Mouse (Mus musculus) adrenal gland, postnatal 25 days (tissue): ENCODE measurements around the gene Sart1. TPM values are rescaled to one million over a fixed set of nuclear protein-coding genes. Genes with fewer than 3 reads are reported as not detected.
"Not testable (repeated sequence)": the region's sequence is repeated elsewhere in the genome, so short reads cannot be mapped to it uniquely, and the experiment has no call there.

ENCODE experiments used
- DNase-seq: peaks from one replicate; pipeline ENCODE4 v3.0.0; 2021; ENCODE audit warnings: mixed read lengths
- total RNA-seq: library from RNA; stranded (reverse); gene quantifications from 2 replicates; pipeline ENCODE4 v1.2.3, GENCODE M21; 2021

The Sart1 gene
- total RNA-seq, 1 experiment from 2014 or later, result 93.4 TPM

DNA sequence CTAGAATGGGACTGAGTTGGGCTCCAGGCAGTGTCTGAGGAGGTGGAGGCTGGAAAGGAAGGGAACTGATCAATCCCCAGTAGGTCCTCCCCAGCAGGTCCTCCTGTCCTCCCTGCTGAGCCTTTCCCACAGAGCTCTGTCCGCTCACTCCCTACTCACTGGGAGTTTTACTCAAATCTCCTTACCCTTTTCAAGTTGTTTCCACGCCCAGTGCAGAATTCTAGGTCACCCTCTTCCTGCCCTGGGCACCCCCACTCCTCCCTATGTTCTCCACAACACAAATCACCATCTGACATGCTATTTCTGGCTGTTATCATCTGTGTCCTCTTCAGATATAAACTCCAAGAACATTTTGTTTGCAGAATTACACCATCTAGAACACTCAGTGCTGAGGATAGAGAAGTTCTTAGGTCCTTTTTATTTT, 26.0 kb upstream of the Sart1 start:
- DNase-seq, result no peak

DNA sequence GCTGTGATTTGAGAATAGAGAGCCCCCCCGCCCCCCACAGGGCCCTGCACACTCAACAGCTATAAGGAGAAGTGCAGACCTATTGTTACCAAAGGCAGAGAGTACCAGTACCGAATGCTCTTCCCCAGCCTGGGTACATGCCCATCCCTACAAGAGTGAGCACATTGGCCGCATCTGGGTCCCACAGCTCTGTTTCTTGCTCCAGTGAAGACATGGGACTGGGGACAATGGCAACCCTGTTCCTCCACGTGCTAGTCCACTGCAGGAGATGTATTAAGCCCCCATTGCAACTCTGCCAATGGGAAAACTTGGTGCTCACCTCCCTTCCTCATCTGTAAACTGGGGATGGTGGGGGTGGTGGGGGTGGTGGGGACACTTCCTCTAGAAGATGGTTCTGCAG, 25.3 kb upstream of the Sart1 start:
- DNase-seq, result no peak

DNA sequence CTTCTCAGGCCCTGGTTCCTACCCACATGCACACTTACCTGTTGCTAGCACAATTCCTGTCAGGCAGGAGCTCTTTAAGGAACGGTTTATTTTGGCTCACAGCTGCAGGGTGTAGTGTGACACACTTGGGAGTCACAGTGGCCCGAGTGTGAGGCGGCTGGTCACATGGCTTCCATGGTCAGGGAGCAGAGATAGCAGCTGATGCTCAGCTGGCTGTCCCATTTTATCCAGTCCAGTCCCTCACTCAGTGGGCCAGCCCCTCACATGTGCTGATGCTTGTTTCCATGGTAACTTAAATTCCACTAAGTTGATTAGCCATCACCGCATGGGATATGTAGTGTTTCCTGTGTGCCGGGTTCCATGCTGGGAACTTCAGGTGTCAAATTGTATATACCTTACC, 23.5 kb upstream of the Sart1 start:
- no peak for DNase-seq

DNA sequence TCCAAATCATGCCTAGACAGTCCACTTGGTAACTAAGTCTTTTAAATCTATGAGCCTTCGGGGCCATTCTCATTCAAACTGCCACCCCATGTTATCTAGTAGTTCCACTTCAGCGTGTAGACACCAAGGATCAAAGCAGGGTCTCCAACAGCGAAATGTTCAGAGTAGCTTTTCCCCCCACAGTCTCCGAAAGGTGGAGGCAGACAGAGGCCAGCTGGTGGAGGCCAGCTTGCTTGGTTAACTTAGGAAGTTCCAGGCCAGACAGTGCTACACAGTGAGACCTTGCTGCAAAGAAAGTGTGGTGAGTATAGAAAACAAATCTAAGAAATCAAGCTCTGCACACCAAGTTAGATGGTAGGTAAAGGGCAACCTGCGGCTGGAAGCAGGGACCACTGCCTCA, 22.1 kb upstream of the Sart1 start:
- no peak for DNase-seq

DNA sequence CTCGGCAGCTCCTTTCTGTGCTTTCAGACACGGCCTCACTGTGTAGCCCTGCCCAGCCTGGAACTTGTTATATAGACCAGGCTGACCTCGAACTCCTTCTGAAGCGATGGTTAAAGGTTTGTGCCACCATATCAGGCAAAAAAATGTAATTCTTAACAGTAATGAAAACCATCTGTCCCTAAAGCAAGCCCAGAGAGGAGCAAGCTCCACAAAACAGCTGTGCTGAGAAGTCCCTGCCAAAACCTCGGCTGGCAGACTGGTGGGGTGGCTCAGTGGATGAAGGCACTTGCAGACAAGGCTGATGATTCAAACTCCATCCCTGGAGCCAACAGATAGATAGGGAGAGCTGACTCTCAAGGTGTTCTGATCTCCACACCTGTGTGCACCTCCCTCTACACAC, 20.6 kb upstream of the Sart1 start:
- no peak for DNase-seq

DNA sequence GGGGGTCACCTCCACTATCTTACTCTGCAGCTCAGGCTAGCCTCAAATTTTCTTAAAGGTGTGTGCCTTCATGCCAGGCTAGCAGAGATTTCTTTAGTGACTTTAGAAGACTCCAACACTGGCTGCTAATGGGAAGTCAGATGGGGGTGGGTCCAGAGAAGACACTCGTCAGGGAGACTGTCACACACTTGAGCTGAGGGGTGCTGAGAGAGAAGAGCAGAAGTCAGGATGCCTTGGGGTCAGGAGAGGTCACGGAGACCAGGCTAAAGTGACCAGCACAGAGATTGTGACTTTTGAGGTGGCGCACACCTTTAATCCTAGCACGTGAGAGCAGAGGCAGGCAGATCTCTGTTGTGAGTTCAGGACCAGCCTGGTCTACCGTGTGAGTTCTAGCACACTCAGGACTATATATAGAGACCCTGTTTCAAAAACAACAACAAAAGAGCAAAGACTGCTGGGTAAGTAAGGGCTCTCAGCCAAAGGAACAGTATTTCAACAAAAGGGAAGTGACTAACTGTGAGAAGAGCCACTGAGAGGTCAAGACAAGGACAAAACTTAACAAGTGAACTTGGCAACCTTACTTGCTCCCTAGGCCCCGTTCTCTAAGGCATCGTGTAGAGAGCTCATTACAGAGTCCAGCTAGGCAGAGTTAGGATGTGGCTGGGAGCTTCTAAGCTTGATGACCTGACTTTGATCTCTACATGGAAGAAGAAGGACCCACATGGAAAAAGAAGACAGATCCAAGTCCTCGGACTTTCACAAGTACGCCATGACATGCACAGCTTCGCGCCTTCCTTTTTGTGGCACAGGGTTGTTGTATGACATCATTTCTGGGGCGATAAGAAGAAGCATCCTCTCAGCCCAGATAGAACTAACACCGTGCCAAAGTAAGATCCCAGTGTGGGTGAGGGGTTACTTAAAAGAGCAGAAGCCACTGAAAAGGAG, 19.8 kb upstream of the Sart1 start:
- no peak for DNase-seq

DNA sequence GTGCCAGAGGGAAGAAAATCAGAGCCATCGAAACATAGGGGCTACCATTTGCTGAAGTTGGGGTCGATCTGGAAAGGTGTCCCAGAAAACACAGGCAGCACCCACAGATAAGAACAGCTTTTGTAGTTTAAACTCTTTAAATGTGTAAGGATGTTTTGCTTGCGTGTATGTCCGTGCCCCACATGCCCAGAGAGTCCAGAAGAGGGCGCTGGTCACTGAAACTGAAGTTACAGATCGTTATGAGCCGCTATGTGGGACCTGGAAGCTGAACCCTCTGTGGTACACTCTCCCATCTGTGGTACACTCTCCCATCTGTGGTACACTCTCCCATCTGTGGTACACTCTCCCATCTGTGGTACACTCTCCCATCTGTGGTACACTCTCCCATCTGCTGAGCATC, 18.6 kb upstream of the Sart1 start:
- peak; percentile 60 for DNase-seq

DNA sequence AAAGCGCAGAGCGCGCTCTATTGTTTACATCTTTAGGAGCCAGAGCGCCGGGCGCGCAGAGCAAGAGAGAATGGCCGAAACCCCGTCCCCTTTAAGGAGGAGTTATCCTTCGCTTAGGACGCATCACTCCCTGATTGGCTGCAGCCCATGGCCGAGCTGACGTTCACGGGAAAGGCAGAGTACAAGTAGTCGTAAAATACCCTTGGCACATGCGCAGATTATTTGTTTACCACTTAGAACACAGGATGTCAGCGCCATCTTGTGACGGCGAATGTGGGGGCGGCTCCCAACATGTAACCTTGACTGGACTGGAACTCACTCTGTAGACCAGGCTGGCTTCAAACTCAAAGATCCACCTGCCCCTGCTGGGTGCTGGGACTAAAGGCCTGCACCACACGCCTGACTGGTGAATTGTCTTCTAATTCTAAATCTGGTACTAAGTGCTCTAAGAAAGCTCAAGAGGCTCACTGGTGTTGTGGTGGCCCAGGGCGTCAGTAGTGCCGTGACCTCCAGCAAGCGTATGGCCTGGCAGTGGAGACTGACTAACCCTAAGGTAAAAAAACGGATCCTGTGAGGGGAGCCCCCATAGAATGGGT, 18.1 kb upstream of the Sart1 start:
- peak; percentile 35 for DNase-seq

DNA sequence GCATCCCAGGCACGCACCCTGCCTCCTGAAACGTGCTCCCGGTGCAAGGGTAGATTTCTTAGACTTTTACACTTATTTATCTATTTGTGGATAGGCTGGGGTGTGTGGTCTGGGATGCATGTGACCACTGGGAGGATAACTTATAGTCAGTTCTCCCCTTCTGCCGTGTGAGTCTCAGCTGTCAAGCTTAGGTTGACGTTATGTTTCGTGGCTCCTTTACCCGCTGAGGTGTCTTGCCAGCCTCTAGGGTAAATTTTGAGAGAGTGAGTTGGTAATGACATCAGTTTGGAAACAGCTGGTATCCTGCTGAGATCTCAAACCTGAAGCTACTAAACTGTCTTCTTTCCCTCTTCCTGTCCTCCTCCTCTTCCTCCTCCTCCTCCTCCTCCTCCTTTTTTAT, 17.4 kb upstream of the Sart1 start:
- DNase-seq, result no peak

DNA sequence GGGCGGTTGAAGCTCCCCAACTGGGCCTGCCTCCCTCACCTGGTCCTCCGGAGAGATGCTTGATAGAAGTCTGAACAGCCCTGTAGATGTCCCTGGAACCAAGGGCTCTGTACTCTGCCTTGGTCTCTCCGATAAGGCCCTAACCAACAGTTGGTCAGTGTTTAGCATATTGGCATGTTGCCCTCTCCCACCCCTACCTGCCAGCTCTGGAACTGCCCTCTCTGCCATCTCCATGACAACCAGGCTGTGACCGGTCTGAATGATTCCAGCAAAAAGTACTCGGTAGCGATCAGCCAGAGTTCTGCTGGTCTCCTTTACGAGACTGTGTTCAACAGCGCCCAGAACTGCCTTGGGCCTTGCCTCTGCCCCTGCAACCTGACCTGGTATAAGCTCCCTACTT, 13.8 kb upstream of the Sart1 start, which contains the start of gene Tsga10ip:
TSS of gene Tsga10ip (minus strand) at position 234 of the 400 bp plus-strand sequence.
- no peak for DNase-seq

DNA sequence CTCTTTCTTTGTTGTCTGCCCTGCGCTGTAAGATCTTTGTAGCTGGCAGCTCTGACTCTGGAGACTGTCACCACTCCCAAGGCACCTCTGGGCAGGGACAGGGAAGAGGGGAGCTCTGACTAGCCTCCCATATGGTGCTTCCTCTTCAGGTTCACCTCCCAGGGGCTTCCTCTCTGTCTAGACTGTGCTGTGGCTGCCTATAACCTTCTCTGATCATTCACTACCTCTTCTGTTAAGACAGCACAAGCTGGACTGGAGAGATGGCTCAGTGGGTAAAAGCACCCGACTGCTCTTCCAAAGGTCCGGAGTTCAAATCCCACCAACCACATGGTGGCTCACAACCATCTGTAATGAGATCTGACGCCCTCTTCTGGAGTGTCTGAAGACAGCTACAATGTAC, 12.6 kb upstream of the Sart1 start:
- not testable (repeated sequence) for DNase-seq

DNA sequence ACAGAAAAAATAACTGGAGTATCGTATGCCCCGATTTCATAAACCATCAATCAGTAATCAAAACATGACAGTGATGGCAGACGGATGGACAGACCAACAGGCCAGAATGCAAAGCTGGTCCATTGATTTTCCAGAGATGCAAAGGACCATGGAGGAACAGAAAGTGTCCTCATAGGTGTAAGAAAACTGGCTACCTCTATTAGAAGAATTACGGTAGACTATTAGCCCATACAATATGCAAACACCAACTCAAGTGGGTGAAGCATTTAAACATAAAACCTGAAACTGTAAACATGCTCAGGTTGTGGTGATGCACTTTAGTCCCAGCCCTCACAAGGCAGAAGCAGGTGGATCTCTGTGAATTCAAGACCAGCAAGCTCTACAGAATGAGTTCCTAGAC, 6.9 kb upstream of the Sart1 start:
- DNase-seq, result no peak

DNA sequence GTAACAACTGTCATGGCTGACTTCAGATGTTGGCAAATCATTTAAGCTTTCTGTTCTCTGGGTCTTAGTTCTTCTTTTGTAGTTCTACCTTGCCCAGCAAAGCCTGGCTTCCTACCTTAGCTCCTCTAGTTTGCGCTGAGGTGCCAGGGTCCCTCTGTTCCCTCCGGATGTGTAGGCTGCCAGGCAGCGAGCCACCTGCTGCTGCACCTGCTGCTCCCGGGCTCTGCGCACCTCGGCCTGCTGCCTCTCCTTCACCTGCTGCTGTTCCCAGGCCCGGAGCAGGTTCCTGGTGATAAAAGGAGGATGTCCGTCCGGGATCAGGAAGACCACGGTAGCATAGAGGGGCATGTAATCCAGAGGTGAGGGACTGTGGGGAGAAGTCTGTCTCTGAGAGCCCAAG, 5.7 kb upstream of the Sart1 start:
- no peak for DNase-seq

DNA sequence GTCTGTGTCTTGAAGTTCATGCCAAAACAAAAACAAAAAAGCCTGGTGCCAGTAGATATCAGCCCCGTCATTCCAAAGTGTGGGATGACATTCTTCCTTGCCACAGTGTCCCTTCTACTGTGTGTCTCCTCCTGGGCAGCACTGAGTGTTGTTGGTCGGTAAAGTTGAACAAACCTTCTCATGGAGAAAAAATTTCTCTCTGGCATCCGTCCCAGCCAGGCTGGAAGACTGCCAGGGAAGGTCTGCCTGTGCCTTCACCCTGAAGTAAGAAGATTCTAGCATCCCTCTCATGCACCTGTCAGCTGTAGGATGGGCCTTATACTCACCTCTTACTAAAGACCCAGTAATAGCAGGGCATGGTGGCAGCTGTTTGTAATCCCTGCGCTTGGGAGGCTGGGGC, 4.4 kb upstream of the Sart1 start:
- peak; percentile 88 for DNase-seq

DNA sequence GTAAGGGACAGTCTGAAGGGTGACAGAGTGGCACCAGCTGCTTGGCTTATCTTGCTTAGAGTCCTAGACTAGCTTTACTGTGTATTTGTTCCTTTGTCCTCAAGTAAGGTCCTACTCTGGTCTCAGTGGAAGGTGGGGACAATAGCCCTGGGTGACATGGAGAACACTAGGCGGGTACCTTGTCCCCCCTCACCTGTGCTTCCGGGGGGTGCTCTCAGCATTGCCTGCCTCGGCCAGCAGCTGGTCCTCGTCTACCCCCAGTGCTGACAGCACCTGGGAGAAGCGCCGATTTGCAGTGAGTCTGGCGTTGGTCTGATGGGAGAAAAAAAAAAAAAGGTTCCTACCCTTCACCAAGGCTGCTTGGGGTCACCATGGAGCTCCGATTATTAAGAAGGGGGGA, 1.9 kb upstream of the Sart1 start:
- DNase-seq, result no peak

DNA sequence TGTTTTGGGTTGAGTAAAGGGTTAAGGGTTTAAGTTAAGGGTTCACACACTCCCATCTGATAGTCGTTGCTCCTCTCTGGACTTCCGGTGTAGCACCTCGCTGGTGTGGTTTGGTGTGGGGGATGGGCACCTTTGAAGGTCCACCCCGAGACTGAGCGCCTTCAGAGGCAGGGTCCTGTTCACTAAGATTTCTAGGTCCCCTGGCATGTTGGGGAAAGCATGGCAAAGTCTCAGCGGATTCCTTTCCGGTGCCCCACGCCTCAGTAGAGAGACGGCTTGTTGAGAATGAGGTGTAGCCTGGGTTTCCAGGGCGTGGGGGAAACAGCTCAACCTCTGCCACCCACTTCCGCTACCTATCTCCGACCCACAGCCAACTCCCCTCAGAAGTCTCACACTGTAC, 1.1 kb upstream of the Sart1 start:
- no peak for DNase-seq

DNA sequence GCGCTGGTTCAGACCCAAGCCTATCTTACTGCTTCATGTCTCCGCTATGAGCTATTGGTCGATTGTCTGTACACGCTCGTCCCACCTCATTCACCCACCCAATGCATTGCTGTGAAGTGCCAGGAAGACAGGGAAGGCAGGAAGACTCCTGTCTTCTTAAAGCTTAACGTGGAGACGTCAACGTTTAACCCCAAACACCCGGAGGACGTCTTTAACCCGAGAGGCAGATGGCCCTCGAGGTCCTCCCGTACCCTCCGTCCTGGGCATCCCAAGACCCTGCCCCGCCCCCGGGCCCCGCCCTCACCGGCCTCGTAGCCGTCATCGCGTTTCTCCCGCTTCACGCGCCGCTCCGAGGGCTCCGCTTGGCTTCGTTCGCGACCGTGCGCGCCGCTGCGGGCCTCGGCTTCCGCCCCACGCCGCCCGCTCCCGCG, 477 bp downstream of the Sart1 start:
- DNase-seq, result peak; percentile 52

DNA sequence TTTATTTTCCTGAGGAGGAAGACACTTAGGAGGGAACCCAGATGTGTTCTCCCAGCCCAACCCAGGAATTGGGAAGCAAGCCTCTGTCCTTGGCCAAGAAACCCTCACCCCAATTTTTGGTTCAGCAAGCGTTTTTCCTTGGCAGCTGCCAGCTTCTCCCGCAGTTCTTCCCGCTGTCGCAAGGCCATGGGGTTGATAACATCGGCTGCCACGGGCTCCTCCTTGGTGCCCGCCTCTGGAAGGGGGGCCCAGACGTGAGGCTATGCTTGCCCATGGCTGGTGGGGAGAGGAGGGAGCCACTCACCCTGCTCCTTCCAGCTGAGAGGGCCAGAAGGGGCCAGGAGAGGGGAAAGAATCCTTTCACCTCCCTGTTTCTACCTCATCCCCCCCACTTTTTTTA, 3.8 kb downstream of the Sart1 start:
- DNase-seq, result no peak

DNA sequence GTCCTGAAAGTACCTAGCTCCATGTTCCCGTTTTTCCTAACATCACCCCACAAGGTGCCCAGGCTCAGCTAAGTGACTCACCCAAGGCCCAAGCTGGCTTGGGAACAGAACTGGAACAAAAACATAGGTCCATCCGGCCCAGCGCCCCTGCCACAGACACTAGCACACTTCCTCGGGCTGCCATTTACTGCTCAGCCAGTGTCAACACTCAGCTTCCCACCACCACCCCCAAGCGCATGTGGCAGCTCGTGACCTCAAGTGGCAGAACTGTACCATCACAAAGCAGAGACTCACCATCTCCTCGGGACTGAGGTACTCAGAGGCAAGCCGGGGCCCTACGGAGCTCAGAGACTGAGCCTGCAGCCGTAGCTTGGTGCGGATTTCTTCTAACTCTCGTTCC, 5.2 kb downstream of the Sart1 start:
- no peak for DNase-seq

DNA sequence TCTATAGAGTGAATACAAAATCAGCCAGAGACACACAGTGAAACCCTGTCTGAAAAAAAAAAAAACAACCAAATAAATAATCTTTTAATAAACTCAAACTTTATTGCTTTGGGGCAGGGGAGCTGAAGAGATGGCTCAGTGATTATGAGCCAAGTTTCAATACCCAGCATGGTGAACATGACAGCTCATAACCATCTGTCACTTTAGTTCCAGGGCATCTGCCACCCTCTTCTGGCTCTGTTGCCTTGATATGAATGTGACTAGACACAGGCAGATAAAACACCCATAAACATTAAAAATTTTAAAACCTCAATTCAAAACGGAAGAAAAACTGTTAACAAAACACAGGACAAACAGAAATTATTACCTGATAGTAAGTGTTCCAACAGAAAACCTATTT, 11.1 kb downstream of the Sart1 start:
- DNase-seq, result no peak

DNA sequence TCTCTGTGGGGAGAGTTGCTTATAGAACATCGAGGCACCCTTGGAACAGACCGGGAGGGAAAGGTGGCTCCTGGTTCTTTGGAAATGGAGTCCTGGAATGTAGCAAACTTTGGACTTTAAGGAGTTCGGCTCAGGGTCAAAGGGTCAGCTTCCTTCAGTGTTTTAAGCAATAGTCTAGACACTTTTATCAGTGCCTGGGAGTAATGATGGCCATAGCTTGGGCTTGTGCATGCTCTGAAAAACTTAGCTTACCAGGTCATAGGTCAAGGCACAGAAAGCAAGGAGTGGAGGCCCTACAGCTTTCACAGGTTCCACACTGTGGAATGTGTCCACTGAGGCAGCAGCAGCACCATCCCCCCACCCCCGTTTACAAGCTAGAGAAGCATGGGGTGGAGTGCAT, 13.8 kb downstream of the Sart1 start:
- no peak for DNase-seq

DNA sequence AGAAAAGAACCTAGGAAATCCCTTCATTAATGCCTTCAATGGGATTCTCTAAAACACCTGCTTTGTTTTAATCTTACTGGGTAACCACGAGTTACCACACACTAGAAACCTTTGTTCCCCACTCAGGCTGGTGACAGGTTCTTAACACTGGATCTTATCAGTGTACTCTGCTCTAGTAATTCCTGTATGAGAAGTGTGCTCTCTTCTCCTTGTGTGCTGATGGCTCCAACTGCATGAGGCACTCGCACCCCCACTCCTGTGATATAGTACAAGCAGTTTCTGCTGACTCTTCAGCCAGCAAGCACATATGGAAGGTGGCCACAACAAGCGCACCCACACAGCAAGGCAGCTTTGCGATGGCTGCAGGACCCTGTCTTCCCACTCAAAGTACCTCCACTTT, 14.3 kb downstream of the Sart1 start:
- no peak for DNase-seq

DNA sequence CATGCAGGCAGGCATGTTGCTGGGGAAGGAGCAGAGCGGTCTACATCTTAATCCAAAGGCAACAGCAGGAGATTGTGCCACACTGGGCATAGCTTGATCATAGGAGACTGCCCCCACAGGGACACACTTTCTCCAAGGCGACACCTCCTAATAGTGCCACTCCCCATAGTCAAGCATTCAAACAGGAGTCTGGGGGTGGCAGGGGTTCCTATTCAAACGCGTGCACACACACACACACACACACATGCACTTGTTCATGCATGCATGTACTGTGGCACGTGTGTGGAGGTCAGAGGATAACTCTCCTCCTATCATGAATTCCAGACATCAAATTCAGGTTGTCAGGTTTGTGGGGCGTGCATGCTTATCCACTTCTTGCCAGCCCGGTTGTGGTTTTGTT, 15.8 kb downstream of the Sart1 start:
- DNase-seq, result no peak

DNA sequence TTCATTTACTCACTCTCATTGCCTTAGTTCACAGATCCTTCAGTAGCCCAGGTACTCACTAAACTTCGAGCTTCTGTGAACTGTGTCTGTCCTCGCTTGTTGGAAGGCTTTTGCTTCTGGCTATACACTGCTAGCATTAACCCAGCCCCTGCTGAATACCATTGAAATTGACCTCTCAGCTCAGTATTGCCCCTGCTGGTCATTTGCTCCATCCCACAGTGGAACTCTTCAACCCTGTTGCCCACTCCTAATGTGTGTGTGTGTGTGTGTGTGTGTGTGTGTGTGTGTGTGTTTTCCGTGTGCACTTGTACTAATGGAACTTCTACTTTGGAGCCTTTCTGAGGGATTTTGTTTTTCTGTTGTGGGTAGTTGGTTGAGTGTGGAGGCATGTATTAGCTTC, 17.6 kb downstream of the Sart1 start:
- DNase-seq, result no peak
